Mouse (Mus musculus) ES-E14 (cell line): ENCODE measurements around the gene Anxa8.

Experiments used
- CHD2 ChIP-seq: IDR thresholded peaks from 2 replicates; pipeline ENCODE4 v1.6.1; 2014; ENCODE audit warnings: mild to moderate bottlenecking, low read depth, low read length, inconsistent platforms
- HCFC1 ChIP-seq: IDR thresholded peaks from 2 replicates; pipeline ENCODE4 v1.6.1; 2012; ENCODE audit warnings: low read length, inconsistent platforms, borderline replicate concordance; ENCODE audit not compliant: insufficient read depth
- MAFK ChIP-seq: IDR thresholded peaks from 2 replicates; pipeline ENCODE4 v1.6.1; 2014; ENCODE audit warnings: mild to moderate bottlenecking, low read depth, low read length, inconsistent platforms; ENCODE audit not compliant: insufficient read depth
- ZC3H11A ChIP-seq: IDR thresholded peaks from 2 replicates; pipeline ENCODE4 v1.6.1; 2012; ENCODE audit warnings: low read depth, mild to moderate bottlenecking, inconsistent platforms, low read length, borderline replicate concordance
- ZNF384 ChIP-seq: IDR thresholded peaks from 2 replicates; pipeline ENCODE4 v1.6.1; 2012; ENCODE audit warnings: low read depth, low read length, inconsistent platforms

DNA sequence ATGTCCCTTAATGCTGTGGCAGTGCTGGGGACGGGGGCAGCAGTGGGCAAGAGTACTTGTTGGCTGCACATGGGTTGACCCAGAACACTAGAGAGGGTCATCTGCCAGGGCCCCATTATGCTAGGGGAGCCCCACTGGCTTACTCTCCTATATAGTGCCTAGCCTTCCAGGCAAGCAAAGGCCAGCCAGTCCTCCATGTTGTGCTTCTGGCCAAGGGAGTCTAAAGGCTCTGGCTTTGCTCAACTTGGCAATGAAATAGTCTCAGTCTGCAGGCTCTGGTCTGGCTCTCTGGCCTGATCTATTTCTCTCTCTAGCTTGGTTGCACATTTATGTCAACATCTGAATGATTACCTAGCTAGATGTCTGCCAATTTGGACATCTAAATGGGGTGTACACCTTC lies 7.1 kb downstream of the Anxa8 start:
- TF ChIP-seq ZC3H11A (no peak), CHD2 (no peak), HCFC1 (no peak), ZNF384 (no peak), MAFK (no peak)
